8 mouse cellular contexts compared by ENCODE assay signal in genomic region chr13:3633895-3634811, GRCm38 (mm10). TPM values are rescaled to one million over a fixed set of nuclear protein-coding genes. Genes with fewer than 3 reads are reported as not detected.
DNase-seq lines count a peak whose midpoint lies in the region.

Gene Asb13 (plus strand): TSS chr13:3634032.

- DNase-seq in adipocyte (ENCODE audit: low spot score): peak; percentile 72
- peak; percentile 88 for DNase-seq in embryo, embryonic 10 days (ENCODE audit: low spot score)
- DNase-seq in gastrocnemius, postnatal 10 days: peak; percentile 74
- peak; percentile 90 for DNase-seq in induced T-regulatory cell, adult 2 months (ENCODE audit: low read depth)
- DNase-seq in left cerebral cortex, adult 9 months (ENCODE audit: low spot score in 2 of 2): peak; percentile 62 to 87
- DNase-seq in right cerebral cortex, adult 2 months (ENCODE audit: low spot score in 2 of 2): peak; percentile 83 to 88
- DNase-seq in urinary bladder, postnatal 10 days (ENCODE audit: low spot score): peak; percentile 34

- H3K36me3 ChIP-seq in megakaryocyte, embryonic 14.5 days (replicated peaks; ENCODE audit: low read length): no peaks in the 10 kb centered on the region

- peaks cover 12% of the 10 kb centered on the region for H3K9me3 ChIP-seq in megakaryocyte, embryonic 14.5 days

- peaks cover 40% of the 10 kb centered on the region for H3K4me1 ChIP-seq in megakaryocyte, embryonic 14.5 days

- peaks cover 4% of the 10 kb centered on the region for H3K27me3 ChIP-seq in megakaryocyte, embryonic 14.5 days (replicated peaks)

- H3K4me3 ChIP-seq in megakaryocyte, embryonic 14.5 days (replicated peaks): peak within 1 kb of the TSS; percentile 95

RNA-seq across cellular contexts. Expression of gene Asb13, which starts in this region (rescaled TPM):
- total RNA-seq in gastrocnemius, postnatal 10 days (2021): 1 to 10 TPM; 6.9 to 7.3 TPM
- polyA plus RNA-seq in megakaryocyte, embryonic 14.5 days (2012; ENCODE audit: insufficient read depth, low replicate concordance): 1.1 TPM in 1 of 2 replicates, not detected in the other

Comparison
In these comparisons a context has a peak if more than half of its experiments do, and no peak if none do; other contexts are left out.
1. Peak in every context shown above with its lines: DNase-seq and H3K4me3 ChIP-seq.
2. DNase-seq: peak in every context shown above with its lines; median percentile 90 in induced T-regulatory cell, adult 2 months; 88 in embryo, embryonic 10 days; 86 in right cerebral cortex, adult 2 months; 74 in left cerebral cortex, adult 9 months; 74 in gastrocnemius, postnatal 10 days; 72 in adipocyte; 34 in urinary bladder, postnatal 10 days.